Mouse (Mus musculus) left cerebral cortex, postnatal 25 days (tissue): Measurements from ENCODE around the gene Mapkap1. TPM values are rescaled to one million over a fixed set of nuclear protein-coding genes. Genes with fewer than 3 reads are reported as not detected.

ENCODE experiments used
- DNase-seq, 2 experiments: peaks; one replicate each; pipeline ENCODE4 v3.0.0; 2022; ENCODE audit warnings: low spot score in 2 of 2, mixed read lengths in 1 of 2
- intact Hi-C: fragments of 180-260 bp; cut with DNase I; formaldehyde crosslinking; loops from one replicate; pipeline ENCODE4 v1.15.1; 2025
- total RNA-seq, 2 experiments: library from RNA; stranded (reverse); gene quantifications; 2 replicates each; pipeline ENCODE4 v1.2.3; 2021

Gene Mapkap1
- total RNA-seq, 2 experiments from 2014 or later: 73.2 to 73.7 TPM

GRCm38 (mm10) chr2:34647410-34647809 is 240.8 kb downstream of the Mapkap1 start:
- DNase-seq: no peak
- intact Hi-C loops: no loop called here

GRCm38 (mm10) chr2:34667820-34668219 is 261.2 kb downstream of the Mapkap1 start:
- DNase-seq: no peak
- intact Hi-C loops: no loop called here

- DNase-seq: no peak
- intact Hi-C loops: no loop called here
Observed at GRCm38 (mm10) chr2:34668440-34669191, 262.0 kb downstream of the Mapkap1 start.

- intact Hi-C loops: no loop called here
- DNase-seq: no peak
Observed at GRCm38 (mm10) chr2:34669203-34669746, 262.7 kb downstream of the Mapkap1 start.

- intact Hi-C loops: loop anchor here (5.0 kb wide), 1 partner anchor 437 kb away; the partner anchor contains the start of gene Cntrl
- no peak for DNase-seq
Observed at GRCm38 (mm10) chr2:34670470-34670869, 263.9 kb downstream of the Mapkap1 start.

- DNase-seq: peak in 1 of 2 experiments; percentile 58
- intact Hi-C loops: loop anchor here (5.0 kb wide), 1 partner anchor 436 kb away; the partner anchor contains the start of gene Cntrl
Observed at GRCm38 (mm10) chr2:34671385-34672026, 264.9 kb downstream of the Mapkap1 start.

GRCm38 (mm10) chr2:34673846-34674245 is 267.3 kb downstream of the Mapkap1 start:
- intact Hi-C loops: loop anchor here (5.0 kb wide), 1 partner anchor 433 kb away; the partner anchor contains the start of gene Cntrl
- no peak for DNase-seq

Other genes starting within 250 kb of the Mapkap1 start
- gene Pbx3, start 33.6 kb upstream of the Mapkap1 start, total RNA-seq: 10 to 100 TPM; 11.4 to 23.0 TPM